Mouse (Mus musculus): ENCODE measurements around the gene Gas6. TPM values are rescaled to one million over a fixed set of nuclear protein-coding genes. Genes with fewer than 3 reads are reported as not detected.

Gas6 gene
- total and polyA plus RNA-seq, 3 experiments: not detected

- no peaks in the 10 kb centered on the region for H3K27me3 ChIP-seq (ENCODE audit: control insufficient read depth in 1 of 2, insufficient read depth in 2 of 2, low read length in 2 of 2)
- peak overlapping the region; percentile 65 for H3K27ac ChIP-seq (ENCODE audit: control insufficient read depth, low read depth, low read length)
- H3K9ac ChIP-seq (ENCODE audit: control insufficient read depth, low read depth, low read length, poor library complexity, severe bottlenecking): 0 out of 2 replicates have a peak overlapping the region, but pooled peaks have one; percentile 13
- peak; percentile 98 for DNase-seq (ENCODE audit: low read depth, low spot score)
- no peak overlapping the region for H3K4me3 ChIP-seq (ENCODE audit: control insufficient read depth in 1 of 2, insufficient read depth in 1 of 2, low read depth in 2 of 2, low read length in 2 of 2)
- peaks cover 0 to 14% of the 10 kb centered on the region in 2 experiments; a peak in 2 of 4 replicates for H3K36me3 ChIP-seq (ENCODE audit: control insufficient read depth in 1 of 2, insufficient read depth in 2 of 2, low read length in 2 of 2)
- H3K9me3 ChIP-seq (replicated peaks; ENCODE audit: insufficient read depth, low read length): no peaks in the 10 kb centered on the region
- no peaks in the 10 kb centered on the region for H3K79me2 ChIP-seq (ENCODE audit: control insufficient read depth, insufficient read depth, low read length, poor library complexity)
- peaks cover 9 to 26% of the 10 kb centered on the region in 2 experiments for H3K4me1 ChIP-seq (ENCODE audit: control insufficient read depth in 1 of 2, insufficient read depth in 2 of 2, low read length in 2 of 2)
- TF ChIP-seq MAFK (IDR thresholded peaks at IDR 0.05; ENCODE audit: borderline replicate concordance, low read depth, low read length) (0 out of 2 replicates have a peak, but pooled peaks have one; percentile 40), ETS1 (IDR thresholded peaks at IDR 0.05; ENCODE audit: low read depth, low read length) (peak; percentile 98), POLR2A (IDR thresholded peaks at IDR 0.05; ENCODE audit: control insufficient read depth in 1 of 2, insufficient read depth in 1 of 2, low read depth in 1 of 2, low read length in 2 of 2, poor library complexity in 1 of 2) (no peak), JUND (IDR thresholded peaks at IDR 0.05; ENCODE audit: low read depth, low read length) (no peak; the same call in 1 of the 2 replicates), HCFC1 (IDR thresholded peaks at IDR 0.05; ENCODE audit: low read depth, low read length) (no peak), SIN3A (IDR thresholded peaks at IDR 0.05; ENCODE audit: low read length) (peak; percentile 85), MYB (IDR thresholded peaks at IDR 0.05; ENCODE audit: low read depth, low read length) (peak; percentile 91), TCF12 (IDR thresholded peaks at IDR 0.05; ENCODE audit: low read depth, low read length) (peak; percentile 96), CHD1 (IDR thresholded peaks at IDR 0.05; ENCODE audit: low read depth, low read length) (no peak), MAZ (IDR thresholded peaks at IDR 0.05; ENCODE audit: low read depth, low read length) (no peak; the same call in 1 of the 2 replicates), EP300 (IDR thresholded peaks at IDR 0.05; ENCODE audit: low read depth in 1 of 2, low read length in 2 of 2) (peak; percentile 99), USF1 (IDR thresholded peaks at IDR 0.05; ENCODE audit: low read depth, low read length) (peak; percentile 91), MAX (IDR thresholded peaks at IDR 0.05; ENCODE audit: low read length) (peak; percentile 80), BHLHE40 (IDR thresholded peaks at IDR 0.05; ENCODE audit: borderline replicate concordance, low read depth, low read length) (peak; percentile 75), SMC3 (IDR thresholded peaks at IDR 0.05; ENCODE audit: low read depth, low read length) (no peak), MXI1 (IDR thresholded peaks at IDR 0.05; ENCODE audit: low read depth, low read length) (peak; percentile 84), GATA1 (IDR thresholded peaks at IDR 0.05; ENCODE audit: low read depth, low read length) (peak; percentile 97), TAL1 (IDR thresholded peaks at IDR 0.05; ENCODE audit: low read length) (peak; percentile 96), ELF1 (IDR thresholded peaks at IDR 0.05; ENCODE audit: low read depth, low read length) (peak; percentile 52; the same call in 1 of the 2 replicates), GABPA (IDR thresholded peaks at IDR 0.05; ENCODE audit: low read depth, low read length) (no peak), KAT2A (conservative IDR thresholded peaks at IDR 0.05; ENCODE audit: low read depth, low read length) (no peak), MEF2A (IDR thresholded peaks at IDR 0.05; ENCODE audit: extremely low read depth, insufficient replicate concordance, low read depth, low read length, poor library complexity, severe bottlenecking) (no peak), MYC (IDR thresholded peaks at IDR 0.05; ENCODE audit: low read depth, low read length) (peak; percentile 96), RCOR1 (IDR thresholded peaks at IDR 0.05; ENCODE audit: low read depth, low read length) (peak; percentile 94), RAD21 (IDR thresholded peaks at IDR 0.05; ENCODE audit: low read depth, low read length) (no peak), CHD2 (IDR thresholded peaks at IDR 0.05; ENCODE audit: low read length) (0 out of 2 replicates have a peak, but pooled peaks have one; percentile 15), TBP (IDR thresholded peaks at IDR 0.05; ENCODE audit: low read depth, low read length) (peak; percentile 87), USF2 (IDR thresholded peaks at IDR 0.05; ENCODE audit: borderline replicate concordance in 1 of 2, insufficient read depth in 1 of 2, low read depth in 1 of 2, low read length in 2 of 2) (0 out of 4 replicates have a peak, but pooled peaks of 1 of the 2 experiments have one; percentile 34)
Measured at GRCm38 (mm10) chr8:13530941-13531340, 36.7 kb upstream of the Gas6 start.

All from MEL (cell line).